Mouse (Mus musculus) brain, embryonic 14.5 days (tissue): ENCODE measurements around the gene Tpcn1.

Source experiments
- CTCF ChIP-seq: fragments of 200-500 bp; IDR thresholded peaks from 2 replicates; pipeline ENCODE4 v1.5.1; 2012; ENCODE audit warnings: inconsistent platforms, mild to moderate bottlenecking, moderate library complexity, borderline replicate concordance; ENCODE audit not compliant: insufficient read depth, insufficient read length; ENCODE audit errors: extremely low read depth
- POLR2A ChIP-seq: fragments of 200-500 bp; IDR thresholded peaks from 2 replicates; pipeline ENCODE4 v1.6.1; 2012; ENCODE audit warnings: mild to moderate bottlenecking, inconsistent platforms, borderline replicate concordance; ENCODE audit not compliant: poor library complexity, insufficient read depth, insufficient read length, severe bottlenecking; ENCODE audit errors: extremely low read depth

DNA sequence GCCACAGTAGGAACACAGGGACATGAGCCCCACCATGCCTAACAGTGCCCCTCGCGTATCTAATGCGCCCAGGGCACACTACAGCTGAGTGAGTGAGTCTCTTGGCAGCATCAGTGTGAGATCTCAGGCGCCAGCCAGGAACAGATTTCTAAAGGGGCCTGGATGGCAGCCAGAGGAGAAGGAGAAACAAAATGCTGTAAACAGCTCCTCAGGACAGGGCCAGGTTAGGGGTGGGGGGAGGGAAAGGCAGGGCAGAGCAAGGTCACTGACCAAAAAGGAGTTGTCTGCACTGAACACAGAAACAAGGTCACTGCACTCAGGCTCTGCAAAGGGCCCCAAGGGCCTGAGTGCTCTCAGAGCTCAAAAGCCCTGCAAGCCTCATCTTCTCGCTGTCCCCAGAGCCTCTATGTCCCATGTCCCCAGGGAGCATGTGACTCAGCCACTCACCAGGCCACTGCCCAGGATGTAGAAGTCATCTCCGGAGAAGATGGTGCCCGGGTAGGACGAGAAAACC, 97.7 kb downstream of the Tpcn1 start:
- no peak for TF ChIP-seq CTCF
- no peak for TF ChIP-seq POLR2A
